Mouse (Mus musculus): ENCODE data around the gene Id1. TPM values are rescaled to one million over a fixed set of nuclear protein-coding genes. Genes with fewer than 3 reads are reported as not detected.
A peak's percentile ranks its signal among the peaks of the same experiment; 100 is the strongest.

The Id1 gene
- 56.7 and 58.8 TPM in 2 replicates for polyA plus RNA-seq (2015; fragmentation: Nextera tagmentation; extraction: Ambion mirVana)

DNA sequence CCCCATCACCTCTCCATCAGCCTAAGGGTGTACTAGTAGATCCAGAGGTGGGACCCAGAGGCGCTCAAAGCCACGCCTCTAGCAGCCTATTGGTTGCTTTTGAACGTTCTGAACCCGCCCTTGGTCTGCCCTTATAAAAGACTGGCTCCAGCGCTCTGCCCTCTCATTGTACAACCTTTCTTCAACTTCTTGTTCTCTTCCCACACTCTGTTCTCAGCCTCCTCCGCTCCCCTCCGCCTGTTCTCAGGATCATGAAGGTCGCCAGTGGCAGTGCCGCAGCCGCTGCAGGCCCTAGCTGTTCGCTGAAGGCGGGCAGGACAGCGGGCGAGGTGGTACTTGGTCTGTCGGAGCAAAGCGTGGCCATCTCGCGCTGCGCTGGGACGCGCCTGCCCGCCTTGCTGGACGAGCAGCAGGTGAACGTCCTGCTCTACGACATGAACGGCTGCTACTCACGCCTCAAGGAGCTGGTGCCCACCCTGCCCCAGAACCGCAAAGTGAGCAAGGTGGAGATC lies at the start of gene Id1:
Gene Id1 (plus strand): TSS at position 162 of the 512 bp plus-strand sequence.
- Histone ChIP-seq H3K4me1 (peaks cover 79% of the 10 kb centered on the region), H3K36me3 (no peaks in the 10 kb centered on the region), H3K4me2 (peak within 1 kb of the TSS; percentile 88), H3K9me3 (no peaks in the 10 kb centered on the region), H3K27ac (replicated peaks) (peak within 1 kb of the TSS; percentile 96), H3K4me3 (peak within 1 kb of the TSS; percentile 84), H3K27me3 (replicated peaks) (no peaks in the 10 kb centered on the region), H3K9ac (peak within 1 kb of the TSS; percentile 96)
- 0% methylated on average over 28 of the region's 28 CpGs for WGBS
- peak; percentile 63; the same call in 1 of the 2 replicates for ATAC-seq (ENCODE audit: extremely low read depth, insufficient number of reproducible peaks, low FRiP score, low TSS enrichment)

- Histone ChIP-seq H3K9me3 (peaks cover 5% of the 10 kb centered on the region), H3K9ac (peak overlapping the region; percentile 64), H3K27me3 (replicated peaks) (no peaks in the 10 kb centered on the region), H3K4me1 (peaks cover 15% of the 10 kb centered on the region), H3K4me3 (peak overlapping the region; percentile 60), H3K4me2 (peak overlapping the region; percentile 74), H3K27ac (replicated peaks) (peak overlapping the region; percentile 48; the same call in 1 of the 2 replicates), H3K36me3 (peaks cover 97% of the 10 kb centered on the region)
- 55% methylated on average over 12 of the region's 12 CpGs for WGBS
- ATAC-seq (ENCODE audit: extremely low read depth, insufficient number of reproducible peaks, low FRiP score, low TSS enrichment), result no peak
Measured at GRCm38 (mm10) chr2:152686399-152686798, 49.7 kb upstream of the Id1 start.

DNA sequence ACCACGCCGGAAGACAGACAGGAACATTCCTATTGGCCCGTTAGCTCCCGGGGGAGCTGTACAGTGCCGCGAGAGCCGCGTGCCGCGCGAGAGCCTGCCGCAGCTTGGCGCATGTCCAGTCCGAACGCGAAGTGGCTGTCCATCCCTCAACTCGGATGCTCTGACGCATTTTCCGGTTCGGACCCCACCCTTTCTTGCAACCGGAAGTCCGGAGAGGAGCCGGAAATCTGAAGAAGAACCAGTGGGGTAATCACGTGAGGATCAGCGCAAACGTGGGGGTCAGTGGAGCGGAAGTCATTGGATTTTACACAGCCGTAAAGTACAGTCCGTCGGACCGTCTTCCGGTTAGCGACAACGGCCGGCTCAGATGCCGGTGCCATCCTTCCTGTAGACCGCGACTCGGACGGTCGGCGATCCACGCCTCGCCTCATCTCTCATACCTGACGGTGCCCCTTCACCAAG lies 49.2 kb upstream of the Id1 start, which contains the start of gene Mcts2:
Gene Mcts2 (plus strand): TSS at position 230 of the 462 bp plus-strand sequence.
- WGBS, result 44% methylated on average over 45 of the region's 45 CpGs
- Histone ChIP-seq H3K4me1 (peaks cover 15% of the 10 kb centered on the region), H3K9me3 (peaks cover 5% of the 10 kb centered on the region), H3K9ac (peak within 1 kb of the TSS; percentile 76), H3K27me3 (replicated peaks) (no peaks in the 10 kb centered on the region), H3K36me3 (peaks cover 95% of the 10 kb centered on the region), H3K4me3 (peak within 1 kb of the TSS; percentile 60), H3K27ac (replicated peaks) (peak within 1 kb of the TSS; percentile 48), H3K4me2 (peak within 1 kb of the TSS; percentile 74)
- peak; percentile 84 for ATAC-seq (ENCODE audit: extremely low read depth, insufficient number of reproducible peaks, low FRiP score, low TSS enrichment)

DNA sequence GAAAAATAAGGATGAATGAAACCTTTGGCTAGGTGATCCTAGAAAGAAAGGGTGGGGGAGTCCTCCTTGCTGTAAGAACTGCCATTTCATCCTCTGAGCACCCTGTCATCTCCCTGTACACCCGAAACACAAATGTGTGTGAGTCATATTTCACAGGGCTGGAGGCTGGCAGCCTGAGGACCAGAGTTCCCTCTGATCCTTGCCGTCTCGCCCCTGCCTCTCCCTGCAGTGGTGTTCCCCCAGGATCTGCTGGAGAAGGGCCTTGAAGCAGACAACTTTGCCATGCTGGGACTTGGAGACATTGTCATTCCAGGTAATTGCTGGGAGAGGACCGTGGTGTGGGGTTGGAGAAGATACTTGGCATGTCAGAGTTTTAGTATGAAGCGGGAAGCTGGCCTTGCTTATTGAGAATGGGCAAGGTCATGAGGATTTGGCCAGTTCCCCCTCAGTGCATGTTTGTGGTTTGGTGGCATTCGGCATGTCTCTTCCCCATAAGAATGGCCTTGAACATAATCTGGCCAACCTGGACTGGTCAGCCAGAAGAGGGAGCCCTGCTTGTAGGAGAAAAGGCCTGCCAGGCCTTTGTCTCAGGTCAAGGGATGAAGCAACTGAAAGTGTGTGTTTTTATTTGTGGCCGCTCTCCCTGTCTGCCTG lies 44.4 kb upstream of the Id1 start:
- Histone ChIP-seq H3K27me3 (replicated peaks) (no peaks in the 10 kb centered on the region), H3K4me2 (no peak overlapping the region), H3K27ac (replicated peaks) (no peak overlapping the region; the same call in 1 of the 2 replicates), H3K9ac (no peak overlapping the region), H3K36me3 (peaks cover 76% of the 10 kb centered on the region), H3K4me3 (no peak overlapping the region), H3K9me3 (peaks cover 4% of the 10 kb centered on the region), H3K4me1 (peaks cover 28% of the 10 kb centered on the region)
- 66% methylated on average over 7 of the region's 7 CpGs for WGBS
- no peak for ATAC-seq (ENCODE audit: extremely low read depth, insufficient number of reproducible peaks, low FRiP score, low TSS enrichment)

DNA sequence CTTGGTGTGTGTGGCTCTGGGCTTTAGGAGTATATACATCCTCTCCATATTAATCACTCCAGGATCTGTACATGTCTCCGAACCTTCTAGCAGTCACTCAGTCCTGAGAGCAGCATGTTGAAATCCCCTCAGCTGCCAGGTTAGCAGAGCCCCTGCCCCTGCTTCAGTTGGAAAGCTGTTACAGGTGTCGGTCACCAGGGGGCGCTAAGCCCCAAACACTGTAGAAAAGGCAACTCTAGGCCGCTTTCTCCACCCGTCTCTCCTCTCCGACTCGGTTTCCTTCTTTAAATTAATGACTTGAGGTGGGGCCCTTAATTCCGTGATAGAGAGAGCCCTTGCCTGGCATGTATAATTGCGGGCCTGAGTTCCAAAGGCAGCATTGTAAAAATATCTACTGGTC lies 42.8 kb upstream of the Id1 start:
- peaks cover 74% of the 10 kb centered on the region for H3K36me3 ChIP-seq
- H3K4me3 ChIP-seq, result no peak overlapping the region
- H3K9ac ChIP-seq, result peak overlapping the region; percentile 69
- H3K27me3 ChIP-seq (replicated peaks), result no peaks in the 10 kb centered on the region
- 16% methylated on average over 9 of the region's 9 CpGs for WGBS
- 0 out of 2 replicates have a peak overlapping the region, but pooled peaks have one; percentile 28 for H3K27ac ChIP-seq (replicated peaks)
- peak overlapping the region; percentile 58 for H3K4me2 ChIP-seq
- ATAC-seq (ENCODE audit: extremely low read depth, insufficient number of reproducible peaks, low FRiP score, low TSS enrichment), result no peak
- H3K9me3 ChIP-seq, result no peaks in the 10 kb centered on the region
- H3K4me1 ChIP-seq, result peaks cover 25% of the 10 kb centered on the region

DNA sequence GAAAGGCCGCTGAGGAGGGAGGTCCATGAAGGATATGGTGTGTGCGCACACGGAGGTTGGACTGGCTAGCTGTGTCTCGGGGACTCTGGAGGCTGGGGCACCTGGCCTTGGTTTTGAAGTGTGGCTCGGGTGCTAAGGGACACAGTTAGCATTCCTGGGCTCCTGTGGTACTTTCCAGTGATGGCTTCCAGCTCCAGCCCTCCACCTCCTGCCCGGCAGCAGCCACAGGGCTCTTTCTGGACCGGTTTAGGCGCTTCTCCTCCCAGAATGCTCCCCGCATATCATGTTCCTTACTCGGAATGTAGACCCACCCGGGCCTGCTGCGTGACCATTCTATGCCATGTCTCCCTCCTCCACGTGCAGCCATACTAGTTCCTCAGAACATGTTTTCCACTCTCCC lies 42.3 kb upstream of the Id1 start:
- Histone ChIP-seq H3K4me2 (peak overlapping the region; percentile 58), H3K27me3 (replicated peaks) (no peaks in the 10 kb centered on the region), H3K4me3 (no peak overlapping the region), H3K9ac (peak overlapping the region; percentile 69), H3K9me3 (no peaks in the 10 kb centered on the region), H3K27ac (replicated peaks) (0 out of 2 replicates have a peak overlapping the region, but pooled peaks have one; percentile 28), H3K4me1 (peaks cover 23% of the 10 kb centered on the region), H3K36me3 (peaks cover 74% of the 10 kb centered on the region)
- no peak for ATAC-seq (ENCODE audit: extremely low read depth, insufficient number of reproducible peaks, low FRiP score, low TSS enrichment)
- WGBS, result 79% methylated on average over 13 of the region's 13 CpGs

DNA sequence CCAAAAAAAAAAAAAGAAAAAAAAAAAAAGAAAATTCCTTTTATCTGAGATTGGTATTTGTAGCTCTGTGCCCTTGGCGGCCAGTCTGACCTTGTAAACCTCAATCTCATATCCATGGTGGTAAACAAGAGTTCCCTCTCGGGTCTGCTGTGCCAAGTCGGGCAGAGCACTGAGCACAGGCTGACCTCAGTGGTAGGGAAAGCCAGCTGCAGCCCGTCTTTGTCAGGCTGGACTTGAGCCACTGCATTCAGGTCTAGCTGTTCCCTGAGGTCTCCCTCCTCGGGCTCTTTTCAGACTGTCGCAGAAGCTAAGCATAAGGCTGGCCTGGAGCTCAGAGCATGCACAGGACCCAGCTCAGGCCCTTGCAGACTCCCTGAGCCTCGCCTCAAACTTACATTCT lies 41.3 kb upstream of the Id1 start:
- 58% methylated on average over 7 of the region's 7 CpGs for WGBS
- peaks cover 73% of the 10 kb centered on the region for H3K36me3 ChIP-seq
- no peak for ATAC-seq (ENCODE audit: extremely low read depth, insufficient number of reproducible peaks, low FRiP score, low TSS enrichment)

DNA sequence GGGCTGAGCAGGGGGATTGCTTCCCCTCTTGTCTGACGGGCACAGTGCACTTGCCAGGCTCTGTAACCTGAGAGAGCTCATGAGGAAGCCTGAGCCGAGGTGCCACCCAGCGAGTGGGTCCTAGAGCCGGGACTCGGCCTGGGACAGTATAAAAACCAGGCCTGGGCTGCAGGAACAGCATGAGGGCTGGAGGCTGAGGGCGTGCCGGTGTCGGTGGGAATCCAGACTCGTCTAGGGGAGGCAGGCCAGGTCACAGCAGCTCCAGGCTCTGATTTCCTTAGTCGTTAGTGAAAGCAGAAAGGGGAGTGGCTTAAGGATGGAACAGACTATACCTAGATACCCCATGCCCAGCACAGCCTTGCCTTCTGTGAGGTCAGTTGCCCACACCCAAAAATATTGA lies 40.0 kb upstream of the Id1 start:
- ATAC-seq (ENCODE audit: extremely low read depth, insufficient number of reproducible peaks, low FRiP score, low TSS enrichment), result no peak
- Histone ChIP-seq H3K4me3 (no peak overlapping the region), H3K9me3 (no peaks in the 10 kb centered on the region), H3K27me3 (replicated peaks) (no peaks in the 10 kb centered on the region), H3K4me2 (no peak overlapping the region), H3K4me1 (peaks cover 33% of the 10 kb centered on the region), H3K36me3 (peaks cover 75% of the 10 kb centered on the region), H3K27ac (replicated peaks) (no peak overlapping the region; the same call in 1 of the 2 replicates), H3K9ac (peak overlapping the region; percentile 80)
- 75% methylated on average over 10 of the region's 10 CpGs for WGBS

More for the DNA sequence above, 41.3 kb upstream of the Id1 start:
- Histone ChIP-seq H3K9me3 (no peaks in the 10 kb centered on the region), H3K27ac (replicated peaks) (peak overlapping the region; percentile 42), H3K9ac (peak overlapping the region; percentile 56), H3K4me2 (no peak overlapping the region), H3K27me3 (replicated peaks) (no peaks in the 10 kb centered on the region), H3K4me3 (no peak overlapping the region), H3K4me1 (peaks cover 33% of the 10 kb centered on the region)

DNA sequence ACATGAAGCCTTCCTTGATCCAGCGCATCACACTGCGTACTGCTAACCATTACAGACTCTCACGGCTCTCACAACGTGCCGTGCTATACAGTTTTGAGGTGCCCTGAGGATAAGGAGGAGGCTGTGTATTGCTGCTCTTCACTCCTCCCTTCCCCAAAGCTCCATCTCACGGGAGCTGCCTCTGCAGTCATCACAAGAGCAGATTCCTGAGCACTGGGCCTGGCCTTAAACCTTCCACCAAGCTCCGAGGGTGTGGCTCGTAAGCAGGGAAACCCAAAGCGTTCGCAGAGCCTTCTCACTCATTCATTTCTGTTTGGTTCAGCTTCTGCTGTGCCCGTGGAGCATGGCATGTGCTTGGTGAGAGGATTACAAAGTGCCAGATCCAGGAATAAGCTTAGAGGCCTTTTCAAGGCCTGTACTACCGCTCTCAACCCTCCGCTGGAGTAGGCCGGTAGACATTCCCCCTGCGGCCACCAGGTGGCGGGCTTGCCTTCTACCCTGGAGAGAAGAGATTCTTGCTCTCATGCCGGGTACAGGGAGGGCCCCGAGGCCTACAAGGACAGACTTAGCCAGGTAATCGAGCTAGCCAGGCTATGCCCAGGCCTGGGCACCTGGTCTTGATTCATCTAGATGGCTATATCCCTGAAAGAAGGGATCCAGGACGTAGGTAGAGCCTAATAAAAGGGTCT lies 39.4 kb upstream of the Id1 start:
- Histone ChIP-seq H3K4me2 (no peak overlapping the region), H3K27me3 (replicated peaks) (no peaks in the 10 kb centered on the region), H3K4me1 (peaks cover 33% of the 10 kb centered on the region), H3K9ac (peak overlapping the region; percentile 80), H3K36me3 (peaks cover 76% of the 10 kb centered on the region), H3K4me3 (no peak overlapping the region), H3K9me3 (no peaks in the 10 kb centered on the region), H3K27ac (replicated peaks) (peak overlapping the region; percentile 67)
- ATAC-seq (ENCODE audit: extremely low read depth, insufficient number of reproducible peaks, low FRiP score, low TSS enrichment), result no peak
- 42% methylated on average over 20 of the region's 20 CpGs for WGBS

DNA sequence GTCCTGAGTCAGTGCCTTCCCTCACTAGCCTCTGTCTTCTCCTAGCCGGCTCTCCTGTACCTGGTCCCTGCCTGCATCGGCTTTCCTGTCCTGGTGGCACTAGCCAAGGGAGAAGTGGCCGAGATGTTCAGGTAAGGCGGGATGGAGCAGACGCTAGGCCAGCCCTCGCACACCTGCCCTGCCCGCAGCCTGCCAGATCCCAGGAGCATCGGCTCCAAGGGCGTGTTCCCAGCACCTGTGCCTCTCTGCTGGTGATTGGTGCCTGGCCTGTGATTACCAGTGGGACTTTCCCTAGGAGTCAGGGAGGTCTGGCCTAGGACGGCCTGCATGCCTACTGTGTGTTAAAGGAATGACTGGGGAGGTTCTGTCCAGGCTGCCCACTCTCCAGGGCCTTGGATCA lies 35.9 kb upstream of the Id1 start:
- no peak for ATAC-seq (ENCODE audit: extremely low read depth, insufficient number of reproducible peaks, low FRiP score, low TSS enrichment)
- peaks cover 97% of the 10 kb centered on the region for H3K36me3 ChIP-seq
- peaks cover 20% of the 10 kb centered on the region for H3K4me1 ChIP-seq
- H3K27me3 ChIP-seq (replicated peaks), result no peaks in the 10 kb centered on the region
- 92% methylated on average over 10 of the region's 10 CpGs for WGBS
- no peaks in the 10 kb centered on the region for H3K9me3 ChIP-seq
- no peak overlapping the region for H3K9ac ChIP-seq
- no peak overlapping the region for H3K27ac ChIP-seq (replicated peaks)
- no peak overlapping the region for H3K4me2 ChIP-seq
- H3K4me3 ChIP-seq, result no peak overlapping the region

DNA sequence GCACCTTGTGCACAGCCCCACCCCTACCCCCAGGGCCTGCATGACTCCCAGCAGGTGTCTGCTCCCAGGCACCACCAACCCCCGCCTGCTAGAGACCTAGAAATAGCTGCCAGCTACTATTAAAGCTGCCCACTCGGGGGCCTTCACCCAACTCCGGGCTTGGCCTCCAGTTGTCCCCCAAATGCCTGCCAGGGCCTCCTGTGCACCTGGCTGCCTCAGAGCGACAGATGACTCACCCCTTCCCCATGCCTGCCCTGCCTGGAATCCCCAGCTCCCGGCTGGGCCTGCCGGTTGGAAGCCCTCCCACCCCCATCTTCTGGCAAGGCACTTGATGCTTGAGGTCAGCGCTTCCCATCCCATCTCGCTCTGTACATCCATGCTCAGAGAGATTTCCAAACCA lies 35.3 kb upstream of the Id1 start:
- no peak for ATAC-seq (ENCODE audit: extremely low read depth, insufficient number of reproducible peaks, low FRiP score, low TSS enrichment)
- WGBS, result 81% methylated on average over 8 of the region's 8 CpGs
- H3K9me3 ChIP-seq, result no peaks in the 10 kb centered on the region

More for the DNA sequence above, 35.3 kb upstream of the Id1 start:
- no peaks in the 10 kb centered on the region for H3K27me3 ChIP-seq (replicated peaks)
- H3K4me1 ChIP-seq, result peaks cover 24% of the 10 kb centered on the region
- peaks cover 97% of the 10 kb centered on the region for H3K36me3 ChIP-seq
- no peak overlapping the region for H3K9ac ChIP-seq
- H3K4me3 ChIP-seq, result no peak overlapping the region
- no peak overlapping the region for H3K27ac ChIP-seq (replicated peaks)
- H3K4me2 ChIP-seq, result no peak overlapping the region

Data from heart, embryonic 13.5 days (tissue).